In genomic region chr9:47422151-47422599, GRCm38 (mm10) we compare ENCODE assay signal across 10 mouse cellular contexts.
DNase-seq lines count a peak whose midpoint lies in the region; ATAC-seq lines count a peak whose summit lies in the region.
"Had no signal": no experiment of that assay in that cellular context is flagged by ENCODE, and none has a peak within 500 bp of the region (broad histone marks: within the 10 kb centered on the region; RNA-seq: fewer than 3 reads in every experiment).

No protein-coding gene starts in this region.

- H3K4me1 ChIP-seq in hindbrain, embryonic 14.5 days (replicated peaks; ENCODE audit: control insufficient read depth, insufficient read depth, low read length) = peaks cover 15% of the 10 kb centered on the region
- H3K4me1 ChIP-seq: liver, embryonic 15.5 days had no signal

- 35% methylated on average over 9 of the region's 9 CpGs for WGBS in hindbrain, embryonic 14.5 days

- no peak overlapping the region for H3K4me2 ChIP-seq in hindbrain, embryonic 14.5 days (replicated peaks)
- H3K4me2 ChIP-seq: liver, embryonic 15.5 days had no signal

- intact Hi-C loops in left cerebral cortex, postnatal 10 days (cut with DNase I) = no loop called here

- H3K27ac ChIP-seq in hindbrain, embryonic 14.5 days = 0 out of 2 replicates have a peak overlapping the region, but pooled peaks have one; percentile 14
- H3K27ac ChIP-seq: liver, embryonic 15.5 days had no signal

- H3K9ac ChIP-seq in hindbrain, embryonic 14.5 days = no peak overlapping the region
- H3K9ac ChIP-seq: liver, embryonic 15.5 days had no signal

- no peak for ATAC-seq in hindbrain, embryonic 14.5 days (ENCODE audit: low FRiP score)

- DNase-seq in spleen, postnatal 36 days (ENCODE audit: low spot score in 2 of 2) = peak; percentile 8 to 9
- no peak for DNase-seq in spleen, postnatal 10 days (ENCODE audit: low spot score in 2 of 2)
- DNase-seq in forelimb bud, embryonic 11.5 days (ENCODE audit: low read depth, low spot score) = peak; percentile 55
- no peak for DNase-seq in hindbrain, embryonic 14.5 days (ENCODE audit: low spot score)
- peak; percentile 25 to 87 for DNase-seq in left cerebral cortex, postnatal 10 days (ENCODE audit: extremely low spot score in 1 of 2, low spot score in 2 of 2)
- peak; percentile 24 for DNase-seq in retina, embryonic 14.5 days (ENCODE audit: low spot score)
- DNase-seq in thymus, postnatal 36 days = no peak
- no peak for DNase-seq in thymus, postnatal 25 days

- H3K4me3 ChIP-seq in hindbrain, embryonic 14.5 days (replicated peaks; ENCODE audit: low read length) = no peak overlapping the region
- H3K4me3 ChIP-seq: erythroblast, embryonic 14.5 days; liver, embryonic 15.5 days had no signal

- H3K9me3 ChIP-seq in hindbrain, embryonic 14.5 days (ENCODE audit: control insufficient read depth, low read length) = no peaks in the 10 kb centered on the region
- H3K9me3 ChIP-seq: liver, embryonic 15.5 days had no signal

- no peaks in the 10 kb centered on the region for H3K27me3 ChIP-seq in hindbrain, embryonic 14.5 days (ENCODE audit: control insufficient read depth, insufficient read depth, low read length)
- H3K27me3 ChIP-seq: liver, embryonic 15.5 days had no signal

- no peaks in the 10 kb centered on the region for H3K36me3 ChIP-seq in hindbrain, embryonic 14.5 days (replicated peaks; ENCODE audit: control insufficient read depth, insufficient read depth)
- H3K36me3 ChIP-seq: liver, embryonic 15.5 days had no signal

Comparison
In these comparisons a context has a peak if more than half of its experiments do, and no peak if none do; other contexts are left out.
1. DNase-seq: peak in spleen, postnatal 36 days (2 of 2), forelimb bud, embryonic 11.5 days (single experiment), left cerebral cortex, postnatal 10 days (2 of 2) and retina, embryonic 14.5 days (single experiment); none in spleen, postnatal 10 days (0 of 2), hindbrain, embryonic 14.5 days (single experiment), thymus, postnatal 36 days (0 of 2) and thymus, postnatal 25 days (single experiment).